Comparison of ENCODE assay signal across 9 mouse cellular contexts in genomic region chr6:29234272-29234671, GRCm38 (mm10). TPM values are rescaled to one million over a fixed set of nuclear protein-coding genes. Genes with fewer than 3 reads are reported as not detected.
DNase-seq lines count a peak whose midpoint lies in the region; ATAC-seq lines count a peak whose summit lies in the region.
"Had no signal": no experiment of that assay in that cellular context is flagged by ENCODE, and none has a peak within 500 bp of the region (broad histone marks: within the 10 kb centered on the region; RNA-seq: fewer than 3 reads in every experiment).

No protein-coding gene starts in this region.

- no peaks in the 10 kb centered on the region for H3K9me3 ChIP-seq in heart, embryonic 10.5 days
- no peaks in the 10 kb centered on the region for H3K9me3 ChIP-seq in forebrain, embryonic 15.5 days
- H3K9me3 ChIP-seq: limb, embryonic 12.5 days had no signal

- intact Hi-C loops in heart, postnatal 10 days (cut with DNase I), result no loop called here
- intact Hi-C loops in left cerebral cortex, postnatal 25 days (cut with DNase I), result no loop called here

- no peak for ATAC-seq in forebrain, embryonic 15.5 days (replicated peaks)

- peaks cover 12% of the 10 kb centered on the region for H3K4me1 ChIP-seq in heart, embryonic 10.5 days
- no peaks in the 10 kb centered on the region for H3K4me1 ChIP-seq in forebrain, embryonic 15.5 days
- H3K4me1 ChIP-seq: limb, embryonic 12.5 days had no signal

- H3K27me3 ChIP-seq in heart, embryonic 10.5 days (ENCODE audit: insufficient read depth, poor library complexity, severe bottlenecking), result no peaks in the 10 kb centered on the region
- H3K27me3 ChIP-seq in forebrain, embryonic 15.5 days, result no peaks in the 10 kb centered on the region
- H3K27me3 ChIP-seq: limb, embryonic 12.5 days had no signal

- H3K4me2 ChIP-seq in forebrain, embryonic 15.5 days (replicated peaks), result no peak overlapping the region
- H3K4me2 ChIP-seq: limb, embryonic 12.5 days had no signal

- WGBS in heart, embryonic 10.5 days, result 37% methylated on average over 8 of the region's 8 CpGs
- 51% methylated on average over 8 of the region's 8 CpGs for WGBS in forebrain, embryonic 15.5 days

- H3K27ac ChIP-seq in heart, embryonic 10.5 days, result no peak overlapping the region
- no peak overlapping the region for H3K27ac ChIP-seq in forebrain, embryonic 15.5 days (replicated peaks)
- H3K27ac ChIP-seq: limb, embryonic 12.5 days had no signal

- H3K9ac ChIP-seq in forebrain, embryonic 15.5 days (replicated peaks), result no peak overlapping the region
- H3K9ac ChIP-seq: limb, embryonic 12.5 days had no signal

- DNase-seq in heart, postnatal 10 days, result peak; percentile 28 to 35
- no peak for DNase-seq in heart, embryonic 10.5 days (ENCODE audit: low spot score)
- DNase-seq in B cell, adult 2 months, result peak; percentile 42 to 51
- DNase-seq in adipocyte (ENCODE audit: low spot score), result peak; percentile 45
- peak; percentile 35 for DNase-seq in lung, postnatal 36 days
- no peak for DNase-seq in layer of hippocampus, postnatal 25 days (ENCODE audit: extremely low spot score in 1 of 2, low spot score in 1 of 2)
- no peak for DNase-seq in left cerebral cortex, postnatal 25 days (ENCODE audit: low spot score in 2 of 2)

- H3K36me3 ChIP-seq in heart, embryonic 10.5 days, result no peaks in the 10 kb centered on the region
- H3K36me3 ChIP-seq in forebrain, embryonic 15.5 days, result no peaks in the 10 kb centered on the region
- H3K36me3 ChIP-seq: limb, embryonic 12.5 days had no signal

- H3K4me3 ChIP-seq in heart, embryonic 10.5 days, result no peak overlapping the region
- no peak overlapping the region for H3K4me3 ChIP-seq in forebrain, embryonic 15.5 days
- H3K4me3 ChIP-seq: limb, embryonic 12.5 days had no signal

RNA-seq across cellular contexts. Expression of gene Impdh1, which starts 18.1 kb away (rescaled TPM):
- 10 to 100 TPM; 35.2 to 41.5 TPM for total RNA-seq in heart, postnatal 10 days (2021)
- polyA plus RNA-seq in heart, embryonic 10.5 days (2016; fragmentation: Nextera tagmentation; extraction: Ambion mirVana), result 50.7 and 54.0 TPM in 2 replicates
- 10 to 100 TPM; 44.4 to 48.3 TPM for total RNA-seq in layer of hippocampus, postnatal 25 days (2021)
- total RNA-seq in left cerebral cortex, postnatal 25 days (2021), result 10 to 100 TPM; 66.1 to 68.8 TPM
- polyA plus RNA-seq in forebrain, embryonic 15.5 days (2015; fragmentation: Nextera tagmentation; extraction: Ambion mirVana), result 54.5 and 57.3 TPM in 2 replicates

RNA-seq across cellular contexts. Expression of gene Hilpda, which starts 38.0 kb away (rescaled TPM):
- 1 to 10 TPM; 7.3 to 9.8 TPM for total RNA-seq in heart, postnatal 10 days (2021)
- 28.1 and 34.2 TPM in 2 replicates for polyA plus RNA-seq in heart, embryonic 10.5 days (2016; fragmentation: Nextera tagmentation; extraction: Ambion mirVana)
- 1 to 10 TPM; 4.6 to 6.6 TPM for total RNA-seq in layer of hippocampus, postnatal 25 days (2021)
- 1 to 10 TPM; 6.7 to 8.4 TPM for total RNA-seq in left cerebral cortex, postnatal 25 days (2021)
- 44.3 and 46.1 TPM in 2 replicates for polyA plus RNA-seq in forebrain, embryonic 15.5 days (2015; fragmentation: Nextera tagmentation; extraction: Ambion mirVana)

RNA-seq across cellular contexts. Expression of gene Fam71f2, which starts 45.1 kb away (rescaled TPM):
- total RNA-seq in heart, postnatal 10 days (2021), result not detected
- 0.22 and 0.36 TPM in 2 replicates for polyA plus RNA-seq in heart, embryonic 10.5 days (2016; fragmentation: Nextera tagmentation; extraction: Ambion mirVana)
- total RNA-seq in layer of hippocampus, postnatal 25 days (2021), result 1 to 10 TPM in 1 of 2 experiments, not detected in 1; 1.0 TPM
- total RNA-seq in left cerebral cortex, postnatal 25 days (2021), result under 1 TPM; 0.34 to 0.41 TPM
- 0.56 and 0.60 TPM in 2 replicates for polyA plus RNA-seq in forebrain, embryonic 15.5 days (2015; fragmentation: Nextera tagmentation; extraction: Ambion mirVana)

RNA-seq across cellular contexts. Expression of gene Prrt4, which starts 54.9 kb away (rescaled TPM):
- total RNA-seq in heart, postnatal 10 days (2021), result 1 to 10 TPM; 6.4 to 6.7 TPM
- polyA plus RNA-seq in heart, embryonic 10.5 days (2016; fragmentation: Nextera tagmentation; extraction: Ambion mirVana), result 3.2 and 4.3 TPM in 2 replicates
- total RNA-seq in layer of hippocampus, postnatal 25 days (2021), result 1 to 10 TPM; 3.2 to 3.6 TPM
- total RNA-seq in left cerebral cortex, postnatal 25 days (2021), result 1 to 10 TPM; 2.4 to 2.9 TPM
- 4.5 and 4.7 TPM in 2 replicates for polyA plus RNA-seq in forebrain, embryonic 15.5 days (2015; fragmentation: Nextera tagmentation; extraction: Ambion mirVana)

Comparison
In these comparisons a context has a peak if more than half of its experiments do, and no peak if none do; other contexts are left out.
1. DNase-seq: peak in heart, postnatal 10 days (2 of 2), B cell, adult 2 months (2 of 2), adipocyte (single experiment) and lung, postnatal 36 days (single experiment); none in heart, embryonic 10.5 days (single experiment), layer of hippocampus, postnatal 25 days (0 of 2) and left cerebral cortex, postnatal 25 days (0 of 2).